Mouse (Mus musculus) neural tube, embryonic 12.5 days (tissue): ENCODE results near the gene Ngrn. TPM values are rescaled to one million over a fixed set of nuclear protein-coding genes. Genes with fewer than 3 reads are reported as not detected.

Source experiments
- ATAC-seq: fragments of 200-750 bp; cut with Nextera tagmentation; 2 replicates; pipeline ENCODE4 v1.8.0; 2017; ENCODE audit warnings: low read depth, mild to moderate bottlenecking, moderate TSS enrichment, moderate library complexity; ENCODE audit not compliant: low FRiP score
- H3K27ac ChIP-seq: fragments of 300-500 bp; sonication (generic); 2 replicates; pipeline ENCODE4 v1.5.1; 2016
- H3K27me3 ChIP-seq: fragments of 300-500 bp; sonication (generic); replicated peaks from 2 replicates; pipeline ENCODE4 v1.6.1; 2016; ENCODE audit warnings: mild to moderate bottlenecking
- H3K36me3 ChIP-seq: fragments of 300-500 bp; sonication (generic); 2 replicates; pipeline ENCODE4 v1.6.1; 2016; ENCODE audit warnings: mild to moderate bottlenecking
- H3K4me1 ChIP-seq: fragments of 300-500 bp; sonication (generic); 2 replicates; pipeline ENCODE4 v1.6.1; 2016
- H3K4me2 ChIP-seq: fragments of 300-500 bp; sonication (generic); replicated peaks from 2 replicates; pipeline ENCODE4 v1.6.1; 2016; ENCODE audit warnings: mild to moderate bottlenecking
- H3K4me3 ChIP-seq: fragments of 300-500 bp; sonication (generic); 2 replicates; pipeline ENCODE4 v1.5.1; 2016
- H3K9ac ChIP-seq: fragments of 300-500 bp; sonication (generic); 2 replicates; pipeline ENCODE4 v1.6.1; 2016; ENCODE audit warnings: mild to moderate bottlenecking
- H3K9me3 ChIP-seq: fragments of 300-500 bp; sonication (generic); 2 replicates; pipeline ENCODE4 v1.6.1; 2016; ENCODE audit warnings: mild to moderate bottlenecking
- WGBS: fragments of 180-500 bp; shearing (Covaris S2); methylation state at CpG from one replicate; pipeline ENCODE4 v1.1.7; 2016; 5-methylcytosine and 5-hydroxymethylcytosine counted together
- polyA plus RNA-seq: library from polyadenylated mRNA; unstranded; fragments of >200 nt; fragmentation: Nextera tagmentation; extraction: Ambion mirVana; gene quantifications from 2 replicates; pipeline ENCODE4 v1.2.1, GENCODE M21; 2016

Gene Ngrn
- polyA plus RNA-seq, 1 experiment from 2014 or later: 54.9 TPM

- peaks cover 20% of the 10 kb centered on the region for H3K4me1 ChIP-seq
- no peaks in the 10 kb centered on the region for H3K9me3 ChIP-seq
- peaks cover 7% of the 10 kb centered on the region for H3K36me3 ChIP-seq
- no peak overlapping the region for H3K9ac ChIP-seq
- no peak overlapping the region for H3K4me3 ChIP-seq
- WGBS: 84% methylated on average over 9 of the region's 9 CpGs
- peak overlapping the region; percentile 90 for H3K4me2 ChIP-seq
- no peak overlapping the region for H3K27ac ChIP-seq
- ATAC-seq: no peak
- no peaks in the 10 kb centered on the region for H3K27me3 ChIP-seq
Measured at GRCm38 (mm10) chr7:80233799-80234198, 27.2 kb upstream of the Ngrn start.

DNA sequence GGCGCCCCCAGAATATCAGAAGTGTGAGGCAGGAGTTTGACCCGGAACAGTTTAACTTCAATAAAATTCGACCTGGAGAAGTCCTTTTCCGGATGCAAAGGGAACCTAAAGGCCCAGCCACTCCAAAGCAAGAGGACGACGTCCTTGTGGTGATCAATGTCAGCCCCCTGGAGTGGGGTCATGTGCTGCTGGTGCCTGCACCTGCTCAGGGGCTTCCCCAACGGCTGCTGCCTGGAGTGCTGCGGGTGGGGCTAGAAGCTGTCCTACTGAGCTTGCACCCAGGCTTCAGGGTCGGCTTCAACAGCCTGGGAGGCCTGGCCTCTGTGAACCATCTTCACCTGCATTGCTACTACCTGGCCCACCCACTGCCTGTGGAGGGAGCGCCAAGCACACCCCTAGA is 22.5 kb upstream of the Ngrn start:
- H3K9ac ChIP-seq: no peak overlapping the region
- no peak overlapping the region for H3K4me2 ChIP-seq
- H3K27ac ChIP-seq: no peak overlapping the region
- no peak for ATAC-seq
- no peaks in the 10 kb centered on the region for H3K9me3 ChIP-seq
- WGBS: 91% methylated on average over 10 of the region's 10 CpGs
- H3K36me3 ChIP-seq: peaks cover 28% of the 10 kb centered on the region
- H3K4me1 ChIP-seq: peaks cover 6% of the 10 kb centered on the region; the same call in 1 of the 2 replicates
- no peak overlapping the region for H3K4me3 ChIP-seq
- no peaks in the 10 kb centered on the region for H3K27me3 ChIP-seq

- Histone ChIP-seq H3K4me2 (no peak overlapping the region), H3K4me3 (no peak overlapping the region), H3K27ac (no peak overlapping the region), H3K9ac (no peak overlapping the region), H3K4me1 (no peaks in the 10 kb centered on the region), H3K27me3 (no peaks in the 10 kb centered on the region), H3K9me3 (no peaks in the 10 kb centered on the region), H3K36me3 (peaks cover 28% of the 10 kb centered on the region)
- no peak for ATAC-seq
- WGBS: 92% methylated on average over 4 of the region's 4 CpGs
Measured at GRCm38 (mm10) chr7:80241661-80242060, 19.4 kb upstream of the Ngrn start.

GRCm38 (mm10) chr7:80244851-80245250 is 16.2 kb upstream of the Ngrn start:
- Histone ChIP-seq H3K27me3 (no peaks in the 10 kb centered on the region), H3K4me3 (no peak overlapping the region), H3K4me2 (no peak overlapping the region), H3K9ac (no peak overlapping the region), H3K36me3 (peaks cover 13% of the 10 kb centered on the region), H3K27ac (no peak overlapping the region), H3K4me1 (no peaks in the 10 kb centered on the region), H3K9me3 (no peaks in the 10 kb centered on the region)
- 95% methylated on average over 4 of the region's 4 CpGs for WGBS
- ATAC-seq: no peak

DNA sequence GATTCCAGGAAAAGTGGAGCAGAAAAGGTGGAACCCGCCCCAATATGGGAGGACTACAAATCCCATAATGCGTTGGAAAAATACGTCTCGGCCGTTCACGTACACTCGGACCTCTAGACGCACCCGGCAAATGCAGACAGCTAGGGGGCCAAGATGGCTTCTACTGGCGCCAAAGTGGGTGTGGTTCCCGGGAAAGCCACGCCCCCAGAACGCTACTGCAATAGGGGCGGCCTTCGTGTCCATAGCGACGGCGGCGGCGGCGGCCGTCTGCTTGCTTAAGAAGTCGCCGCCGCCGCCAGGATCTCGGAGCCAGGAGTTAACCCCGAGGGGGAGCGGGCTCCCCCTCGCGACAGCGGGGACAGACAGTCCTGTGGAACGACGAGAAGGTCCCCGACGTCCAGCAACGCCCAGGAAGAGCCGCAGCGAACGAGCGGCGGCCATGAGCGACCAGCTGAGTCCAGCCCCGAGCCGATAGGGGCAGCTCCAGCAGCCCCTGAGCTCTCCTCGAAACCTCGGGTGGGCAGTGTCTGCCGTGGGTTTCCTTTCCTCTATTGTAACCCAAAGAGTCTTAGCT is 14.8 kb upstream of the Ngrn start, which contains the start of gene Ttll13:
Ttll13 (plus strand) TSS at position 229 of the 574 bp plus-strand sequence.
- Histone ChIP-seq H3K27me3 (no peaks in the 10 kb centered on the region), H3K9me3 (no peaks in the 10 kb centered on the region), H3K27ac (peak within 1 kb of the TSS; percentile 79), H3K4me2 (peak within 1 kb of the TSS; percentile 62), H3K4me3 (peak within 1 kb of the TSS; percentile 48), H3K36me3 (no peaks in the 10 kb centered on the region), H3K9ac (peak within 1 kb of the TSS; percentile 60), H3K4me1 (no peaks in the 10 kb centered on the region)
- under 1% methylated on average over 48 of the region's 48 CpGs for WGBS
- ATAC-seq: peak; percentile 98

DNA sequence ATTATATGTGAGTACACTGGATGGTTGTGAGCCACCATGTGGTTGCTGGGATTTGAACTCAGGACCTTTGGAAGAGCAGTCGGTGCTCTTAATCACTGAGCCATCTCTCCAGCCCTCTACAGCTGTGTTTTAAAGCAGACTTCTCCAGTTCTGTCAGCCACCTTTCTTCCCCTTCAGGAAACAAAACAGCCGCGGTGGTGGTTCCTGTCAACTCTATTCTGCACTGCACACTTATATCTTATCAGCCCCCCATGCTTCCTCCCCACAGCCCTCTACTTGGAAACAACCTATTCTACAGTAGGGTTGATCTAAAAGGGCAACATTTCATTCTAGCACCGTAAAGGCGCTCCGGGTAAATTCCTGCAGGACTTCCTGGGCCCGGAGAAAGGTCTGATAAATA is 14.2 kb upstream of the Ngrn start:
- Histone ChIP-seq H3K9ac (no peak overlapping the region), H3K36me3 (no peaks in the 10 kb centered on the region), H3K9me3 (no peaks in the 10 kb centered on the region), H3K4me3 (peak overlapping the region; percentile 48; the same call in 1 of the 2 replicates), H3K4me2 (peak overlapping the region; percentile 62), H3K27me3 (peaks cover 5% of the 10 kb centered on the region; the same call in 1 of the 2 replicates), H3K27ac (no peak overlapping the region), H3K4me1 (no peaks in the 10 kb centered on the region)
- no peak for ATAC-seq
- 68% methylated on average over 7 of the region's 7 CpGs for WGBS

GRCm38 (mm10) chr7:80252437-80252836 is 8.6 kb upstream of the Ngrn start:
- no peak overlapping the region for H3K4me3 ChIP-seq
- H3K27ac ChIP-seq: no peak overlapping the region
- H3K27me3 ChIP-seq: peaks cover 5% of the 10 kb centered on the region; the same call in 1 of the 2 replicates
- H3K9ac ChIP-seq: no peak overlapping the region
- H3K4me1 ChIP-seq: no peaks in the 10 kb centered on the region
- H3K4me2 ChIP-seq: no peak overlapping the region
- H3K36me3 ChIP-seq: no peaks in the 10 kb centered on the region
- no peak for ATAC-seq
- no peaks in the 10 kb centered on the region for H3K9me3 ChIP-seq
- 81% methylated on average over 7 of the region's 7 CpGs for WGBS

DNA sequence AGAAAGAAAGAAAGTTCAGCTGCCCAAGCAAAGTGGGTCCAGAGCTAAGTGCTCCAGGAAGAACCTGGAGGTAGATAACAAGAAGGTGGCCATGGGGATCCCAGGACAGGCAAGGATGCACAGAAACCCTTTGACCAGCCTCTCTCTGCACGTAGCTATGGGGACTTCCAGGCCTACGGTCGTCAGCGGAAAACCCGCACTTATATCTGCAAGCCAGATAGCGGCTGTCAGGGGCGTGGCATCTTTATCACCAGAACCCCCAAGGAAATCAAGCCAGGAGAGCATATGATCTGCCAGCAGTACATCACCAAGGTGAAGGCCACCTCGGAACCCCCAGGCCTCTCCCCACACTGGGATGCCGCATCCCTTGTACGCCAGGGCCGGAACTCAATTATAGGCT is 8.1 kb upstream of the Ngrn start:
- no peak for ATAC-seq
- WGBS: 87% methylated on average over 11 of the region's 11 CpGs
- no peak overlapping the region for H3K27ac ChIP-seq
- no peaks in the 10 kb centered on the region for H3K36me3 ChIP-seq
- no peaks in the 10 kb centered on the region for H3K9me3 ChIP-seq
- no peak overlapping the region for H3K4me2 ChIP-seq
- no peaks in the 10 kb centered on the region for H3K4me1 ChIP-seq
- H3K4me3 ChIP-seq: no peak overlapping the region
- H3K27me3 ChIP-seq: peaks cover 6% of the 10 kb centered on the region; the same call in 1 of the 2 replicates
- no peak overlapping the region for H3K9ac ChIP-seq

GRCm38 (mm10) chr7:80255981-80256380 is 5.0 kb upstream of the Ngrn start:
- Histone ChIP-seq H3K4me1 (peaks cover 5% of the 10 kb centered on the region; the same call in 1 of the 2 replicates), H3K36me3 (no peaks in the 10 kb centered on the region), H3K27ac (no peak overlapping the region), H3K4me3 (no peak overlapping the region), H3K9me3 (no peaks in the 10 kb centered on the region), H3K4me2 (no peak overlapping the region), H3K27me3 (peaks cover 26% of the 10 kb centered on the region), H3K9ac (no peak overlapping the region)
- ATAC-seq: no peak
- 70% methylated on average over 2 of the region's 2 CpGs for WGBS

GRCm38 (mm10) chr7:80257706-80258105 is 3.3 kb upstream of the Ngrn start:
- no peak overlapping the region for H3K4me2 ChIP-seq
- H3K36me3 ChIP-seq: no peaks in the 10 kb centered on the region
- no peak for ATAC-seq
- no peak overlapping the region for H3K27ac ChIP-seq
- no peak overlapping the region for H3K9ac ChIP-seq
- no peaks in the 10 kb centered on the region for H3K9me3 ChIP-seq
- WGBS: 75% methylated on average over 2 of the region's 2 CpGs
- peaks cover 13% of the 10 kb centered on the region for H3K4me1 ChIP-seq
- peaks cover 21% of the 10 kb centered on the region; the same call in 1 of the 2 replicates for H3K27me3 ChIP-seq
- no peak overlapping the region for H3K4me3 ChIP-seq

GRCm38 (mm10) chr7:80261372-80261990 is 466 bp downstream of the Ngrn start:
- H3K4me1 ChIP-seq: peaks cover 17% of the 10 kb centered on the region
- peak overlapping the region; percentile 70 for H3K4me3 ChIP-seq
- H3K4me2 ChIP-seq: peak overlapping the region; percentile 89
- H3K27ac ChIP-seq: no peak overlapping the region
- peak overlapping the region; percentile 80 for H3K9ac ChIP-seq
- ATAC-seq: peak; percentile 58
- peaks cover 23% of the 10 kb centered on the region for H3K36me3 ChIP-seq
- 1% methylated on average over 32 of the region's 32 CpGs for WGBS
- no peaks in the 10 kb centered on the region for H3K9me3 ChIP-seq
- peaks cover 21% of the 10 kb centered on the region; the same call in 1 of the 2 replicates for H3K27me3 ChIP-seq

- Histone ChIP-seq H3K9ac (no peak overlapping the region), H3K27me3 (0 out of 2 replicates have a peak, but pooled peaks cover 5% of the 10 kb centered on the region), H3K27ac (no peak overlapping the region), H3K36me3 (peaks cover 29% of the 10 kb centered on the region), H3K9me3 (no peaks in the 10 kb centered on the region), H3K4me2 (no peak overlapping the region), H3K4me1 (peaks cover 19% of the 10 kb centered on the region), H3K4me3 (no peak overlapping the region)
- 95% methylated on average over 12 of the region's 12 CpGs for WGBS
- ATAC-seq: no peak
Measured at GRCm38 (mm10) chr7:80264606-80265005, 3.6 kb downstream of the Ngrn start.
